Mouse (Mus musculus): ENCODE data around the gene Tcf7l1. TPM values are rescaled to one million over a fixed set of nuclear protein-coding genes. Genes with fewer than 3 reads are reported as not detected.
"Not testable (repeated sequence)": the region's sequence is repeated elsewhere in the genome, so short reads cannot be mapped to it uniquely, and the experiment has no call there.

Tcf7l1 gene
- total RNA-seq (2022): 1 to 10 TPM; 1.7 to 4.4 (median 3.8) TPM

DNA sequence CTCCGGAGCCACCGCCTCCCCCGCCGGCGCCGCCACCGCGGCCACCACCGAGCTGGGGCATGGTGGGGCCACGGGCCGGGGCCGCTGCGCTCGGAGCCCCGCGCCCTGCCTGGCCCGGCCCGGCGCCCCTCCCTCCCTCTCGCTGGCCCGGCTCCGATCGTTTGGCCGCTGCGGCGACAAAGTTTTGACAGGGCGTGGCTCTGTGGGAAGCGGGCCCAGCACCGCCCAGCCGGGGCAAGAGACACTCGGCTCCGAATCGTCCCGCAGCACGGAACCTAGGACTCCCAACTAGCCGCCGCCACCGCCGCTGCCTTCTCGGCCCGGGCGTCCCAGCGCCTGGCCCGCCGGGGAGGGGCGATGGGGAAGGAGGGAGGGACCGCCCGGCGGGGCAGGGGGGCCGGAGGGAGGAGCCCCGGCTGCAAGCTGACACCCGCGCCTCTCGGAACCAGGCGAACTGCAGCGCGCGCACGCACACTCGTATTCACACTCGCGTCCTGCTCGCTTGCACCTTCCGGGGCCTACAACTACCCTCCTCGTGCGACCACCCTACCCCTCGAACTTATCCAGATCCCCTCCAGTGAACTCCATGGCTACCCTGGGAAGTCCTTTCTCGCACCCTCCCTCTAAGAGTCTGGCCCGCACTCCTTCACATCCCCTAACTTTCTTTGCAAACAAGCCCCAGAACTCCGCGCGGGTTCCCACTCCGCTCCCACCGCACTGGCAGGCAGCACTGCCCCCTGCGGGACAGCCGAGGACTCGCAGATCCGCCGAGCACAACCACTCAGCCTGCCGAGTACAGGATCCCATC is at the start of gene Tcf7l1:
Gene Tcf7l1, minus strand, starts transcription at position 363 of the 808 bp plus-strand sequence.
- DNase-seq (ENCODE audit: low spot score in 2 of 2): peak; percentile 69 to 83

DNA sequence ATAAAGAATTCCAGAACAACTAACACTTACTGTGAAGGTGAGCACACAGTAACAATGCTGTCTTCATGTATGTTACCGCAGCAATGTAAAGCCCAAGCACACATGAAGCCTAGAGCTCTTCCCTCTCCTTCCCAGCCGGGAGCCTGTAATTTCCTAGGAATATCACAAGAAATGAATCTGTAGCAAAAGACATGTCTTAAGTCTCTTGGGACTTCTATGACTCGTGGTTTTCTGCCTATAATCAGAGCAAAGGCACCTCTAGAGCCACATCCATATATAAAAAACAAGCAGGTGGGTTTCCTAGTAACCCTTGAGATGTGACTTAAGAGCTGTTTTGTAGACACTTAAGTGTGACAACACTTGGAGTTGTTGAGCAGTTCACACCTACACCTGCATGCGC is 48.7 kb upstream of the Tcf7l1 start:
- DNase-seq (ENCODE audit: low spot score in 2 of 2): no peak

DNA sequence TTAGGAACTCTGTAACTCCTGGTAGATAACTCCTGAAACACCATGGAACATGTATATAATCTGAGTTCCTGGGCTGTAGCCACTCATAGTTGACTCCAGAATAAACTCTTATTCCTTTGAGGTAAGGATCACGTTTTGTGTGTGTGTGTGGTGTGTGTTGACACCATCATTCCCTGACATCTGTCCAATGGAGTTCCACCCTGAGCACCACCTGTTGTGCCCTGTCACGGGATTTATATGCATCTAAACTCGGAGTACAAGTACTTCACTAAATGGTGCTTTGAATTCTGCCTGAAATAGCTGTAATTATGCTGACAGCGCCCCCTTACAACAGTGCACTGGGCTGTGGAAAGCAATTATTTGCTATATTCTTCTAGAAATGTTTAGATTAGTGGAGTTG is 45.5 kb upstream of the Tcf7l1 start:
- DNase-seq (ENCODE audit: low spot score in 2 of 2): no peak

DNA sequence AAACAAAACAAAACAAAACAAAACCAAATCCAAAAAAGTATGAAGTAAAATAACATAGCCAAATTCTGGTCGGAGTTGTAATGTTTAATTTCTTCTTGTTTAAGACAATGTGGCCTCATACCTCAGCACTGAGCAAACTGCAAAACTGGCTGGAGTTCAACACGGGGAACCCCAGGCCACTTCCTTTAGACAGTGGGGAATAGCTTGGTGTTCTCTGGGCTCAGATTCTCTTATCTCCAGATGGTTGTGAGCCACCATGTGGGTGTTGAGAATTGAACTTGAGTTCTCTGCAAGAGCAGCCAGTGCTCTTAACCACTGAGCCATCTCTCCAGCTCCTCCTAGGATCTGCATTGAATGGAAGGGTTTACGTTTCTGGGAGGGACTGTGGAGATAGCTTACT is 42.8 kb upstream of the Tcf7l1 start:
- DNase-seq (ENCODE audit: low spot score in 2 of 2): no peak

DNA sequence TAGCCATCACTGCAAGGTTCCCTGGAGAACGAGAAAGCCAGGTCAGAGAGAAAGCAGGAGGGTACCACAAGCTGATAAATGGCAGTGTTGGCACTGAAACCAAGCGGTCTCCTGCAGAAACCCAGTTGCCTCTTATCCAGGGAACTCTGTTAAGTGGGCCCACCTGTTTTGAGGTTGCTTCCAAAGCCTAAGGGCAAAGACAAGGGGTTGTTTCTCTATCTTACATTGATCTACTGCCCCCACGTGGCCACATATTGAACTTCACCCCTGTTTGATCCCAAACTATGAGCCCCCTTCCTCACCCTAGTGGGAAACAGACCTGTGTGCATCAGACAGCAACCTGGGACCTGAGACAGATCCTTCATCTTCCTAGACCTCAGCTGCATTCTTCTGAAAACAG is 42.2 kb upstream of the Tcf7l1 start:
- peak in 1 of 2 experiments; percentile 68 for DNase-seq (ENCODE audit: low spot score in 2 of 2)

DNA sequence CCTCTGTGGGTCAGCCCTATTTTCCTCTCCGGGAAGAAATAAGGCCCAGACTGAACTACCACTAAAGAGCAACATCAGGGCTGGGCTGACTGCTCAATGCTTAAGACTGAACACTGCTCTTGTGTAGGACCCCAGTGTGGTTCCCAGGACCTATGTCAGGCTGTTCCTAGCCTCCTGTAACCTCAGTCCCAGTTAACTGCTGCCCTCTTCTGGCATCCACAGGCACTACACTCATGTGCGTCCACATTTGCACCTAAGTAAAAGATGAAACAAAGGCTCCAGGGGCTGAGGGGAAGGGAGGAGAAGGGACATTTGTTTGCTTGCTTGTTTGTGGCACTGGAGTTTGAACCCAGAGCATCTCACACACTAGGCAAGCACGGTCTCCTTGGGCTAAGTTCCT is 39.8 kb upstream of the Tcf7l1 start:
- no peak for DNase-seq (ENCODE audit: low spot score in 2 of 2)

DNA sequence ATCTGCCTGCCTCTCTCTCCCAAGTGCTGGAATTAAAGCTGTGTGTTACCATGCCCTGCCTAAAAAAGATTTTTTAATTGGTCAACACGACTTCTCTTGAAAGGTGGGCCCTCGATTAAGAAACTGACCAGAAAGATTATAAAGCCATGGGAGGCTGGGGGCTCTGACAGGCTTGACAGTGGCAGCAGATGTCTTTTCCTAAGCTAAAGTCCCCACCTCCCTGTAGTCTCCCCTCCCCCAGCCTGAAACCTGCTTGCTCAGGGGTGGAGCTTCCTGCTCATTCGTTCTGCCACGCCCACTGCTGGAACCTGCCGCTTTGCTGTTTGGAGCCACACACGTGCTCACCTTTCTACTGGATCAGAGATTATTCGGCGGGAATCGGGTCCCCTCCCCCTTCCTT is 39.0 kb upstream of the Tcf7l1 start:
- not testable (repeated sequence) for DNase-seq (ENCODE audit: low spot score in 2 of 2)

DNA sequence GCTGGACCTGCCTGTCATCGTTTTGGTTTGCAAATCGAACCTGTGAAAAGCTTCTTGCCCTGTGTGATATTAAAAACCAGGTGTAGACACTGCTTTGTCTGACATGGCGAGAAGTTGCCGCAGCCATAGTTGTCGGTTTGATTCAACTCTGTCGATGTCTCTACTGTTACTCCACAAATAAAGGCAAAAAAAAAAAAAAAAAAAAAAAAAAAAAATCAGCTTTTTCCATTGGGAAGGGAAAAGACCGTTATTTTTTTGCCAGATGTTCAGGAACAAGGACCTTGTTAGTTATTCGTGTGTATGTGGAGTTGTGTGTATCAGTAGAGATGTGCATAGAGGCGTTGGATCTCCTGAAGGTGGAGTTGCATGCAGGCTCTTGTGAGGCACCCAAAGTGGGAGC is 36.7 kb upstream of the Tcf7l1 start:
- no peak for DNase-seq (ENCODE audit: low spot score in 2 of 2)

DNA sequence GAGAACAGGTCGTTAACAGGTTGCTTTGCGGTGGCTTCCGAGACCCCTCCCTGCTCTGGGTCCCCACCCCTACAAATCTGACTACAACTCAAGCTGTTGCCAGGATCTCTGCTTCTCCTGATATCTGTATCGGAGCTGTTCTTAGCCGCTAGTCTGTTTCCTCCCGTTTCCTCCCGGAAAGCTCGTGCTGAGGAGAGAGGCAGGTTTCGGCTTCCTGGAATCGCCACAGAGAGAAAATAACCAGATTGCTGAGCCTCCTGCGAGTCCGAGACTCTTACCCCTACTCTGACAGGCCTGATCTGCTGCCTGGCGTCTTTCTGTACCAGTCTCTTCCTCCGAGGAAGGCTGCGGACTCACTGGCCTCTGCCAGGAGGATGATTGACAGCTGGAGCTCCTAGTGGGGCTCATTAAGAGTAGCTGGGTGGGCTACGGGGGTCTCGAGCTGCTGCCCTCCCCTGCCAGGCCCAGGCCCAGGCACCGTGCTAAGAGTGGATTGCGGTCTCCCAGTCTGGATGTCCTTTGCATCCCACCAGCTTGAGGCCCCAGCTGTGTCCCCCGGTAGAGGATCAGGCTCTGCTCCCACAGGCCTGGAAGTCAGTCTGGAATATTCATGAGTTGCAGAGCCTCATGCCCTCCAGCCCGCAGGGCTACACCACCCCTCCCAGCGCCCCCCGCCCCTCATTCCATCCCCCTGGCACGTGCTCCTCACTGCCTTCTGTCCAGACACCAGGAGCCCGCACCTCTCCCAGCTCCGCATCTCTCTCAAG is 36.1 kb upstream of the Tcf7l1 start:
- DNase-seq (ENCODE audit: low spot score in 2 of 2): no peak

DNA sequence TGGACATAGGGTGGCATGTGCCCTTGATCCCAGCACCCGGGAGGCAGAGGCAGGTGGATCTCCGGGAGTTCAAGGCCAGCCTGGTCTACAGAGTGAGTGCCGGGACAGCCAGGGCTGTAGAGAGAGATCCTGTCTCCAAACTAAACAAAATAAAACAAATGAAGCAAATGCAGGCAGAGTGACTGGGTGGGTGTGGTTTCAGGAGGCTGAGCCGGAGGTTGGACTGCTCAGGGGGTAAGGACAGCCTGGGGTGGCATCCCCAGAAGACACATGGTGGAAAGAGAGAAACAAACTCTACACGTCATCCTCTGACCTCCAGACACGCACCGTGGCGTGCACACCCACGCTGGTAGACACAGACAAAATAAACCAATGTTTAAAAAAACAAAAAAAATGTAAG is 24.4 kb upstream of the Tcf7l1 start:
- DNase-seq (ENCODE audit: low spot score in 2 of 2): no peak

DNA sequence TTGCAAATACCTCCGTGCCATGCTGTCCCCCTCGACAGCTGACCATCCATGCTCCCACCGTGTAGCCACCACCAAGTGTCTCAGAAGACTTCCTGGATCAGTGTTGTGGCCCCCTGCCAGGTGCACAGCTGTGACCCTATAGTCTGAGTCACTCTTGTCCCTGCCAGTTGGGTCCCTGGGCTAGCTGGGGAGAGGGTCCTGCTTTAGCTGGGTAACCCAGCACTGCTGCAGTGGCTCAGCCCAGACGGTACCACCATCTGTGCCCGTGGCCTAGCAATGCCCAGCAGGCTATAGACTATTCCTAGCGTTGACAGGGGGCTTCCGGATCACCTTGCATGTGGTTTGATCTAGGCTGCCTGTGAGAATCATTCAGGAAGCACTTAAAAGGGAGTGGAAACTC is 21.2 kb upstream of the Tcf7l1 start:
- DNase-seq (ENCODE audit: low spot score in 2 of 2): no peak

DNA sequence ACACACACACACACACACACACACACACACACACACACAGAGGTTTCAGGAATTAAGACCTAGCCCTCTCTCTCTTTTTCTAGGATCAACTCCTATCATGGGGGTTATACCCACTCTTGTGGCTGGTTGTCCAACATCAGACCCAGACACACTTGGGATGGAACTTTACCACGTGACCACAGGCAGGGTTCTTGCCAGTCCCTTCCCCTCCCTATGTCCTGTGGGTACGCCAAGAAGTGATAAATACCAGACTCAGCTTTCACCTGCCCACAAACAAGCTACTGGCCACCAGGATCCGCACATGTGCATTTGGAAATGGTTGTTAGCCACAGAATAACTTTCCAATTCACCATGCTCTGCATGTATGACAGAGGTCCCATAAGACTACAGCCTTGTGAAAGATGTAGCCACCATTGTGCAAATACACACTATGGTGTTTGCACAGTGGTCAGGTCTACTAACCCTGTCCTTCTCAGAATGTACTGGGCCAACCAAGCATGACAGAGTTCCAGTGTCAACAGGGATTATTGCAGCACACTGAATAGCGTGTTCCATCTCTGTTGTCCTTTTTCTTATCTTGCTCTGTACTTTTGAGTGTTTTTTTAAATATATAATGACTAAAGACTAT is 20.6 kb upstream of the Tcf7l1 start:
- DNase-seq (ENCODE audit: low spot score in 2 of 2): no peak

DNA sequence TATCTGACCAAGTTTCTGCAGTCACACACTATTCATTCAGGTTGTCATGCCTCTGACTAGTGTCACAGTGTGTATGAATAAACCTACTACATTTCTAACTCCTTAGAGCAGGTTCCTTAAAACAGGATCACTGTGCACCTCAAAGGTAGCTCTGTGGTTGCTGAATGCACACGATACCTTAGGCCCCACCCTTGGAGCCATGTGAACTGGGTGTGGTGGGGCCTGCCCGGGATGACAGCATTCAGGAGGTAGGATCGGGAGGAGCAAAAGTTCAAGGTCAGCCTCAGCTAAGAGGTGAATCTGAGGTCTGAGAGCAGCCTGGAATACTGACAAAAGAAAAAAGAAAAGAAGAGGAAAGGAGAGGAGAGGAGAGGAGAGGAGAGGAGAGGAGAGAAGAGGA is 19.3 kb upstream of the Tcf7l1 start:
- DNase-seq (ENCODE audit: low spot score in 2 of 2): no peak

DNA sequence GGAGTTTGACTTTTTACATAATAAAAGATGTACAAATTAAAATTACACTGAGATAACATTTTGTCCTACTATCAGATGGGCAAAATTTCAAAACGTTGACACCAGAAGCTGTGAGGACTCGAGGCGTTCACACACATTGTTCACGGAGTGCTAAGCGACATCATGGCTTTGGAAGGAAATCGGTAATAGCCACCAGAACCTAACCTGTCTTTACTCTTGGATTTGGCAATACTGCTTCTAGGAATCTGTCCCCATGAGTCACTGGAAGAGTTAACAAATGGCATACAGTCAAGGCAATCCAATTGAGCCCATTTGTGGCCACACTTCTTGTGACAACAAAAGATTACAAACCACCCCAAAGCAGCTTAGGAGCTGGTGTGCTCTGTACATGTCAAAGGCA is 14.6 kb upstream of the Tcf7l1 start:
- no peak for DNase-seq (ENCODE audit: low spot score in 2 of 2)

DNA sequence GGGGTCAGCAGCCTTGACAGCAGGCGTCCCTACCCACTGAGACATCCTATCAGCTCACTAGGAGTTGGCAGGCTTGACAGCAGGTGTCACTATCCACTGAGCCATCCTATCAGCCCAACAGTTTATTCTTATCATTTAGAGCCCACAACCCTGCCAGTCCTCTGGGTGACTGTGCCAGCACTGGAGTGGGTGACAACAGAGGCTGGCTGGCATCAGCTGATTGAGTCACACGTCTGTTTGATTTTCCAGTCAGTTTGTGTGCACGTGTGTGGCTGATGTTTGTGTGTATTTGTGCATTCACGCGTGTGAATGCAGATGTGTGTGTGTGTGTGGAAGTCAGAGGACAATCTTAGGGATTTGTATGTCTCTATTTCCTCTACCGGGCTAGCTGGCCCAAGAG is 13.1 kb upstream of the Tcf7l1 start:
- DNase-seq (ENCODE audit: low spot score in 2 of 2): no peak

DNA sequence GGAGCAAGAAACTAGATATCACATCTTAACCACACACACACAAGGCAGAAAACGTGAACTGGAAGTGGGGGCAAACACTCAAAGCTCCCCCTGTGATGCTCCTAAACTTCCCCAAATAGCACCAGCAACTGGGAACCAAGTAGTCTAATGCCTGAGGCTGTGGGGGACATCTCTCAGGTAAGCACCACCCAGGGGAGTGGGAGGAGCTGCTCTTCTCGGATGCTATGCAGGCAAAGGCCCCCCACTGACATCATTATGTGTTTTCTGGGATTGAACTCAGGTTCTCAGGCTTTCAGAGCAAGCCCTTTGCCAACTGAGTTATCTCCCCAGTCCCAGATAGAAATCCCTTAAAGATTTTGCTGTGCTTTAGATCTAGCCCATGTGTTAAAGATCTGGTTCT is 11.6 kb upstream of the Tcf7l1 start:
- no peak for DNase-seq (ENCODE audit: low spot score in 2 of 2)

DNA sequence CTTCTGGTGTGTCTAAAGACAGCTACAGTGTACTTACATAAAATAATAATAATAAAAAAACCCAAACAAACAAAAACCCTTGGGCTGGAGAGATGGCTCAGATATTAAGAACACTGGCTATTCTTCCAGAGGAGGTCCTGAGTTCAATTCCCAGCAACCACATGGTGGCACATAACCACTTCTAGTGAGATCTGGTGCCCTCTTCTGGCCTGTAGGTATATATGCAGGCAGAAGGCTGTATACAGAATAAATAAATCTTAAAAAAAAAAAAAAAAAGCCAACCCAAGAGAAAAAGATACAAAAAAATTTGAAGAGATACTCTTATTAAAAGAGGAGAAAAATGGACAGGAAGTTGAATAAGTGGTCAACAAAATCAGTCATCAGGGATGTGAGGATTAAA is 8.7 kb upstream of the Tcf7l1 start:
- DNase-seq (ENCODE audit: low spot score in 2 of 2): no peak

DNA sequence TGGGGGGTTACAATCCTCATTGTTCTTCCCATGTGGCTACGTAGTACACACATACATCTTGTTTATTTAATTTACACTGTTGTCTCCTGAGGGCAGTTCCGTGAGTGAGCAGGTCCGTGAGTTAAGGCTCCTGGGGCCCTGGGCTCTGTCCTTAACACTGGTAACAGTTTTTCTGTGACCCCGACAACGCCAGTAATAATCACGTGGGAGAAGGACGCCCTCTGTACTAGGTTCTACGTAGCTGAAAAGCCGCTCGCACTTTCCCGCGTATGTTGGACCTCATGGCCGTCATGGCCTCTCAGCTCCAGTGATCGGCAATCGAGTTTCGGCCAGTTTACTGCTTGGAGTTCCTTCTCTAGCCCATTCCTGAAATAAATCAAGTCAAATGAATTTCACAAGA is 6.4 kb upstream of the Tcf7l1 start:
- no peak for DNase-seq (ENCODE audit: low spot score in 2 of 2)

DNA sequence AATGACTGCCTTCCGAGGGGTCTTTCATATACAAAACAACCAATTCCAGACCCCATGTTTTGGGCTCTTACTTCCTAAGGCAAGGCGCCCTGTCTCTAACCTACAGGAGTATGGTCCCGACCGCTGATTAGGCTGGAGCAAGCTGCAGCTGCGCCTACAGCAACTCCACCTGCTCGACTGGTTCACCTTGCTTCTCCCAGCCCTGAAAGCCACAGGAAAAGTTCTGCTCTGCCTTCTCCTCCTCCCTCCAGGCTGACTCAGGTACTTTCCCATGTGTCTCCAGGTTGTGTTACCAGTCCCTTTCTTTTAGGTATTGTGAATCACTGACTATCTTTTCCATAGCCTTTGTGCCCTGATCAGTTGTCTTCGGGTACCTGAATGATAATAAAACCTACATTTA is 5.8 kb upstream of the Tcf7l1 start:
- DNase-seq (ENCODE audit: low spot score in 2 of 2): no peak

DNA sequence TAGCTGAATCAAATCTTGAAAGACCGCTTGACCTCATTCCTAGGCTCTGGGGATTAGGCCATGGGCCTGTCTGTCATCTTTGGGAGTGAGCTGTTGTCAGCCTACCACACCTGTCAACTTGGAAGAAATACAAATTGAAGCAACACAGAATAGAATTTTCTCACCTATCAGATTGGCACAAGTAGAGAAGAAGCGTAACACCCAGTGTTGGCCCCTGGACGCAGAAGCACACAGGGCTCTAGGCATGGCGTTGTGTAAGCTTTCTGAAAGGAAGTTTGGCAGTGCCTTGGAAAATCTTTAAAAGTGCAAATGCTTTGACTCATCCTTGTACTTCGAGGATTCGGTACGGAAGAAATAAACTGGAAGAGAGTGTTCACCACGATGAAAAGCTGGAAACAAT is 3.6 kb upstream of the Tcf7l1 start:
- DNase-seq (ENCODE audit: low spot score in 2 of 2): no peak

DNA sequence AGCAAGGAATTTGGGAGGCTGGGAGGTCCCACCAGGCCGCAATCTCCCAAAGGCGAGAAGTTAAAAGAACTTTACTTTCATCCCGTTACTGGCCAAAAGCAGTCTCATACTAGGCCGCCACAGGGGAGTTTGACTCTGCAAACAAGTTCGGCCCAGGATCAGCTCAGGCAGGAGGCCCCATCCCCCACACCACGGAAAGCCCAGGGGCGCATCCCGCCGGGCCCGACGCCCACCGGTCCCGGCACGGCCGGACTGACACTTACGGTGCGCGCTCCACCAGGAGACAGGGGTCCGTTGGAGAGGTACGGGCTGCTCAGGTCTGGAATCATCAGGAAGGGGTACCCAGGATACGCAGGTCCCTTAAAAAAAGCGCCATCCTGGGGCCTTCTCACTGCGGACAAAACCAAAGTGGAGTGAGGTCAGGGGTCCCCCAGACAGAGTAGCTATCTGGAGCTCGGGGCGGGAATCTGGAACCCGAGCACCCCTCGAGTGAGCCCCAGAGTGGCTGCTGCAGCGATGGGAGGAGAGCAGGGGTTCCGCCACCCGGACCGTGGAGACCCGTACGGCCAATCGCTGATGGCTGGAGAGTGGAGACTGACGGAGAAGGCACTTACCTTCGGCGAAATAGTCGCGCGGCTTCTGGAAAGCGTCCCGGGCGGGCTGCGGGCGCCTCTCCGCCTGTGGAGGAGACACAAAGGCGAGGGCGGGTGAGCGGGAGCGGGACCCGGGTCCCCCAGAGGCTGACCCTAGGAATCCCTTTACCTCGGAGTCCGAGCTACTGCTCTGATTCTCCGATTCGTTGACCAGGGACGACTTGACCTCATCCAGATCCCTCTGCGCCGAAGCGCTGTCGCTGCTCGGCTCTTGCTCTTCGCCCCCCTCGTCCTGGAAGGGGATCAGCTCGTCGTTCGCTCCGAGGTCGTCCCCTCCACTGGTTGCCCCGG is 834 bp downstream of the Tcf7l1 start:
- no peak for DNase-seq (ENCODE audit: low spot score in 2 of 2)
